Mouse (Mus musculus): ENCODE results near the gene Gm20403.
"Not testable (repeated sequence)": the region's sequence is repeated elsewhere in the genome, so short reads cannot be mapped to it uniquely, and the experiment has no call there.

The Gm20403 gene

GRCm38 (mm10) chr12:54993246-54994067 is 7.1 kb upstream of the Gm20403 start:
- in situ Hi-C loops (cut with MseI, MboI), result no loop called here

GRCm38 (mm10) chr12:54992814-54993213 is 6.5 kb upstream of the Gm20403 start:
- in situ Hi-C loops (cut with MseI, MboI), result no loop called here

GRCm38 (mm10) chr12:54988323-54988850 is 2.1 kb upstream of the Gm20403 start:
- in situ Hi-C loops (cut with MseI, MboI), result no loop called here

- in situ Hi-C loops (cut with MseI, MboI), result no loop called here
Measured at GRCm38 (mm10) chr12:54987156-54987555, 827 bp upstream of the Gm20403 start.

- in situ Hi-C loops (cut with MseI, MboI), result no loop called here
Measured at GRCm38 (mm10) chr12:54985257-54986051, 875 bp downstream of the Gm20403 start.

- in situ Hi-C loops (cut with MseI, MboI), result no loop called here
Measured at GRCm38 (mm10) chr12:54984701-54985256, 1.6 kb downstream of the Gm20403 start.

GRCm38 (mm10) chr12:54982935-54983715 is 3.2 kb downstream of the Gm20403 start:
- in situ Hi-C loops (cut with MseI, MboI), result no loop called here

- in situ Hi-C loops (cut with MseI, MboI), result no loop called here
Measured at GRCm38 (mm10) chr12:54981962-54982361, 4.4 kb downstream of the Gm20403 start.

- in situ Hi-C loops (cut with MseI, MboI), result no loop called here
Measured at GRCm38 (mm10) chr12:54980939-54981338, 5.4 kb downstream of the Gm20403 start.

- in situ Hi-C loops (cut with MseI, MboI), result no loop called here
Measured at GRCm38 (mm10) chr12:54980532-54980931, 5.8 kb downstream of the Gm20403 start.

- in situ Hi-C loops (cut with MseI, MboI), result no loop called here
Measured at GRCm38 (mm10) chr12:54969033-54969432, 17.3 kb downstream of the Gm20403 start.

- in situ Hi-C loops (cut with MseI, MboI), result no loop called here
Measured at GRCm38 (mm10) chr12:54965532-54966160, 20.7 kb downstream of the Gm20403 start.

- in situ Hi-C loops (cut with MseI, MboI), result no loop called here
Measured at GRCm38 (mm10) chr12:54959569-54959968, 26.8 kb downstream of the Gm20403 start.

- in situ Hi-C loops (cut with MseI, MboI), result no loop called here
Measured at GRCm38 (mm10) chr12:54956974-54957373, 29.4 kb downstream of the Gm20403 start.

GRCm38 (mm10) chr12:54956457-54956856 is 29.9 kb downstream of the Gm20403 start:
- in situ Hi-C loops (cut with MseI, MboI), result no loop called here

- in situ Hi-C loops (cut with MseI, MboI), result no loop called here
Measured at GRCm38 (mm10) chr12:54946116-54946515, 40.2 kb downstream of the Gm20403 start.

- in situ Hi-C loops (cut with MseI, MboI), result not testable (repeated sequence)
Measured at GRCm38 (mm10) chr12:54942586-54943157, 43.7 kb downstream of the Gm20403 start.

- in situ Hi-C loops (cut with MseI, MboI), result not testable (repeated sequence)
Measured at GRCm38 (mm10) chr12:54937581-54938343, 48.6 kb downstream of the Gm20403 start.

Measured in mouse trophoblast stem cell (cell line).